Mouse (Mus musculus) kidney, postnatal 0 days (tissue): ENCODE data around the gene Stub1. TPM values are rescaled to one million over a fixed set of nuclear protein-coding genes. Genes with fewer than 3 reads are reported as not detected.

ENCODE experiments used
- ATAC-seq: fragments of 200-750 bp; cut with Nextera tagmentation; replicated peaks from 2 replicates; pipeline ENCODE4 v1.8.0; 2017; ENCODE audit warnings: low read depth, moderate number of reproducible peaks, moderate TSS enrichment, moderate library complexity; ENCODE audit not compliant: low FRiP score
- DNase-seq: peaks from one replicate; pipeline ENCODE4 v3.0.0-alpha.2; 2016; ENCODE audit warnings: low spot score
- H3K27ac ChIP-seq: fragments of 300-500 bp; sonication (generic); 2 replicates; pipeline ENCODE4 v1.5.1; 2014; ENCODE audit warnings: mild to moderate bottlenecking
- H3K27me3 ChIP-seq: fragments of 300-500 bp; sonication (generic); 2 replicates; pipeline ENCODE4 v1.6.1; 2014; ENCODE audit warnings: low read length, mixed read lengths; ENCODE audit not compliant: insufficient read depth
- H3K36me3 ChIP-seq: fragments of 300-500 bp; sonication (generic); 2 replicates; pipeline ENCODE4 v1.6.1; 2014; ENCODE audit warnings: low read length, mixed read lengths; ENCODE audit not compliant: insufficient read depth
- H3K4me1 ChIP-seq: fragments of 300-500 bp; sonication (generic); replicated peaks from 2 replicates; pipeline ENCODE4 v1.6.1; 2014; ENCODE audit warnings: antibody characterized with exemption, low read length, mixed read lengths; ENCODE audit not compliant: insufficient read depth
- H3K4me2 ChIP-seq: fragments of 300-500 bp; sonication (generic); 2 replicates; pipeline ENCODE4 v1.6.1; 2014; ENCODE audit warnings: mild to moderate bottlenecking, low read length, moderate library complexity, mixed read lengths
- H3K4me3 ChIP-seq: fragments of 300-500 bp; sonication (generic); replicated peaks from 2 replicates; pipeline ENCODE4 v1.5.1; 2014; ENCODE audit warnings: low read depth, low read length
- H3K9ac ChIP-seq: fragments of 300-500 bp; sonication (generic); 2 replicates; pipeline ENCODE4 v1.6.1; 2014; ENCODE audit warnings: low read depth, low read length
- H3K9me3 ChIP-seq: fragments of 300-500 bp; sonication (generic); replicated peaks from 2 replicates; pipeline ENCODE4 v1.6.1; 2016; ENCODE audit warnings: low read length, inconsistent platforms, mixed read lengths
- CTCF ChIP-seq: IDR thresholded peaks from 2 replicates; pipeline ENCODE4 v1.5.1; 2016; ENCODE audit warnings: antibody characterized with exemption, low read depth, mild to moderate bottlenecking, moderate library complexity
- WGBS: fragments of 180-500 bp; shearing (Covaris S2); extraction: QIAGEN DNeasy Blood & Tissue Kit; methylation state at CpG from one replicate; pipeline ENCODE4 v1.1.7; 2014; 5-methylcytosine and 5-hydroxymethylcytosine counted together
- polyA plus RNA-seq: library from polyadenylated mRNA; unstranded; fragments of >200 nt; fragmentation: Nextera tagmentation; extraction: Ambion mirVana; gene quantifications from 2 replicates; pipeline ENCODE4 v1.2.1, GENCODE M21; 2015

Stub1 gene
- polyA plus RNA-seq, 1 experiment from 2014 or later: 267 TPM

- H3K4me1 ChIP-seq: peaks cover 37% of the 10 kb centered on the region
- peak overlapping the region; percentile 73 for H3K9ac ChIP-seq
- H3K27me3 ChIP-seq: no peaks in the 10 kb centered on the region
- peak overlapping the region; percentile 93 for H3K27ac ChIP-seq
- H3K36me3 ChIP-seq: no peaks in the 10 kb centered on the region
- TF ChIP-seq CTCF: no peak
- ATAC-seq (peak; percentile 64; the same call in 1 of the 2 replicates), DNase-seq (peak; percentile 90)
- H3K9me3 ChIP-seq: no peaks in the 10 kb centered on the region
- H3K4me3 ChIP-seq: peak overlapping the region; percentile 53
- under 1% methylated on average over 45 of the region's 45 CpGs for WGBS
- peak overlapping the region; percentile 86 for H3K4me2 ChIP-seq
Observed at GRCm38 (mm10) chr17:25791843-25792527, 41.2 kb downstream of the Stub1 start.

GRCm38 (mm10) chr17:25791320-25791842 is 41.8 kb downstream of the Stub1 start:
- WGBS: 20% methylated on average over 19 of the region's 19 CpGs
- no peaks in the 10 kb centered on the region for H3K36me3 ChIP-seq
- H3K4me2 ChIP-seq: peak overlapping the region; percentile 86
- peak; percentile 9 for DNase-seq
- H3K9ac ChIP-seq: peak overlapping the region; percentile 73
- peaks cover 37% of the 10 kb centered on the region for H3K4me1 ChIP-seq
- peak; percentile 23; the same call in 1 of the 2 replicates for TF ChIP-seq CTCF
- no peaks in the 10 kb centered on the region for H3K27me3 ChIP-seq
- ATAC-seq: no peak
- H3K4me3 ChIP-seq: peak overlapping the region; percentile 53
- H3K27ac ChIP-seq: peak overlapping the region; percentile 93
- H3K9me3 ChIP-seq: no peaks in the 10 kb centered on the region

GRCm38 (mm10) chr17:25786781-25787504 is 46.3 kb downstream of the Stub1 start:
- Histone ChIP-seq H3K9me3 (no peaks in the 10 kb centered on the region), H3K4me2 (no peak overlapping the region), H3K9ac (no peak overlapping the region), H3K36me3 (peaks cover 18% of the 10 kb centered on the region), H3K4me3 (no peak overlapping the region), H3K27me3 (no peaks in the 10 kb centered on the region), H3K4me1 (peaks cover 21% of the 10 kb centered on the region; the same call in 1 of the 2 replicates), H3K27ac (no peak overlapping the region)
- no peak for TF ChIP-seq CTCF
- ATAC-seq (no peak), DNase-seq (no peak)
- WGBS: 93% methylated on average over 9 of the region's 9 CpGs

- Histone ChIP-seq H3K27me3 (no peaks in the 10 kb centered on the region), H3K4me3 (peak within 1 kb of the TSS; percentile 63), H3K4me2 (peak within 1 kb of the TSS; percentile 83), H3K9me3 (no peaks in the 10 kb centered on the region), H3K9ac (peak within 1 kb of the TSS; percentile 59), H3K4me1 (peaks cover 17% of the 10 kb centered on the region; the same call in 1 of the 2 replicates), H3K27ac (peak within 1 kb of the TSS; percentile 67; the same call in 1 of the 2 replicates), H3K36me3 (peaks cover 24% of the 10 kb centered on the region)
- WGBS: 79% methylated on average over 3 of the region's 3 CpGs
- DNase-seq (no peak), ATAC-seq (no peak)
- no peak for TF ChIP-seq CTCF
Observed at GRCm38 (mm10) chr17:25786280-25786679, 46.9 kb downstream of the Stub1 start, which contains the start of gene Ccdc78. Gene Ccdc78 (plus strand): TSS chr17:25786580.

GRCm38 (mm10) chr17:25785281-25785745 is 47.9 kb downstream of the Stub1 start, which contains the start of gene Haghl:
Gene Haghl (minus strand): TSS chr17:25785673.
- peak within 1 kb of the TSS; percentile 67; the same call in 1 of the 2 replicates for H3K27ac ChIP-seq
- no peaks in the 10 kb centered on the region for H3K27me3 ChIP-seq
- WGBS: under 1% methylated on average over 23 of the region's 23 CpGs
- H3K36me3 ChIP-seq: peaks cover 28% of the 10 kb centered on the region
- H3K4me1 ChIP-seq: peaks cover 10% of the 10 kb centered on the region; the same call in 1 of the 2 replicates
- H3K9ac ChIP-seq: peak within 1 kb of the TSS; percentile 59
- DNase-seq (peak; percentile 98), ATAC-seq (peak; percentile 76)
- peak within 1 kb of the TSS; percentile 83 for H3K4me2 ChIP-seq
- peak; percentile 25; the same call in 1 of the 2 replicates for TF ChIP-seq CTCF
- no peaks in the 10 kb centered on the region for H3K9me3 ChIP-seq
- H3K4me3 ChIP-seq: peak within 1 kb of the TSS; percentile 63
